Mouse (Mus musculus): ENCODE results near the gene Rabl2.

Rabl2 gene

GRCm38 (mm10) chr15:89591723-89592455 lies at the start of gene Rabl2:
Rabl2 (minus strand) TSS chr15:89591923.
- peak; percentile 87 for DNase-seq (ENCODE audit: low spot score)

- DNase-seq (ENCODE audit: low spot score), result peak; percentile 33
These were observed 31.9 kb upstream of the Rabl2 start for GRCm38 (mm10) chr15:89623626-89623959.

GRCm38 (mm10) chr15:89622959-89623625 lies 31.4 kb upstream of the Rabl2 start:
- no peak for DNase-seq (ENCODE audit: low spot score)

GRCm38 (mm10) chr15:89622312-89622958 lies 30.7 kb upstream of the Rabl2 start:
- peak; percentile 1 for DNase-seq (ENCODE audit: low spot score)

- no peak for DNase-seq (ENCODE audit: low spot score)
These were observed 16.2 kb upstream of the Rabl2 start for GRCm38 (mm10) chr15:89607888-89608287.

- DNase-seq (ENCODE audit: low spot score), result no peak
These were observed 15.8 kb upstream of the Rabl2 start for GRCm38 (mm10) chr15:89607480-89607879.

- no peak for DNase-seq (ENCODE audit: low spot score)
These were observed 14.3 kb upstream of the Rabl2 start for GRCm38 (mm10) chr15:89605822-89606570.

- DNase-seq (ENCODE audit: low spot score), result no peak
These were observed 825 bp upstream of the Rabl2 start for GRCm38 (mm10) chr15:89592548-89592947.

GRCm38 (mm10) chr15:89591317-89591716 lies 406 bp downstream of the Rabl2 start:
- no peak for DNase-seq (ENCODE audit: low spot score)

- DNase-seq (ENCODE audit: low spot score), result no peak
These were observed 2.6 kb downstream of the Rabl2 start for GRCm38 (mm10) chr15:89589146-89589545.

GRCm38 (mm10) chr15:89585631-89586030 lies 6.1 kb downstream of the Rabl2 start:
- DNase-seq (ENCODE audit: low spot score), result no peak

GRCm38 (mm10) chr15:89585101-89585500 lies 6.6 kb downstream of the Rabl2 start:
- DNase-seq (ENCODE audit: low spot score), result no peak

GRCm38 (mm10) chr15:89582494-89582893 lies 9.2 kb downstream of the Rabl2 start:
- no peak for DNase-seq (ENCODE audit: low spot score)

- DNase-seq (ENCODE audit: low spot score), result no peak
These were observed 19.6 kb downstream of the Rabl2 start for GRCm38 (mm10) chr15:89572147-89572546.

- no peak for DNase-seq (ENCODE audit: low spot score)
These were observed 23.6 kb downstream of the Rabl2 start, which contains the start of gene Acr for GRCm38 (mm10) chr15:89568114-89568513. Acr (plus strand) TSS chr15:89568326.

- no peak for DNase-seq (ENCODE audit: low spot score)
These were observed 32.5 kb downstream of the Rabl2 start for GRCm38 (mm10) chr15:89559202-89559731.

GRCm38 (mm10) chr15:89557996-89558390 lies 33.7 kb downstream of the Rabl2 start:
- no peak for DNase-seq (ENCODE audit: low spot score)

- no peak for DNase-seq (ENCODE audit: low spot score)
These were observed 34.3 kb downstream of the Rabl2 start for GRCm38 (mm10) chr15:89557179-89557995.

- DNase-seq (ENCODE audit: low spot score), result no peak
These were observed 35.1 kb downstream of the Rabl2 start for GRCm38 (mm10) chr15:89556401-89557178.

GRCm38 (mm10) chr15:89555591-89555990 lies 36.1 kb downstream of the Rabl2 start:
- DNase-seq (ENCODE audit: low spot score), result no peak

Measured in ovary, postnatal 14 days (tissue).